Mouse (Mus musculus) thymus, adult 2 months (tissue): Measurements from ENCODE around the gene Man1c1.

Experiments
- CTCF ChIP-seq: fragments of 200-500 bp; IDR thresholded peaks from 2 replicates; pipeline ENCODE4 v1.5.1; 2012; ENCODE audit warnings: mild to moderate bottlenecking, control low read depth, low read length, moderate library complexity, borderline replicate concordance; ENCODE audit not compliant: control insufficient read depth, poor library complexity, insufficient read depth; ENCODE audit errors: extremely low read depth
- POLR2A ChIP-seq: fragments of 200-500 bp; IDR thresholded peaks from 2 replicates; pipeline ENCODE4 v1.6.1; 2012; ENCODE audit warnings: mild to moderate bottlenecking, low read length, control low read depth, moderate library complexity; ENCODE audit not compliant: control insufficient read depth, poor library complexity, insufficient read depth; ENCODE audit errors: extremely low read depth

GRCm38 (mm10) chr4:134519281-134519680, 184.8 kb downstream of the Man1c1 start:
- TF ChIP-seq CTCF (no peak), POLR2A (no peak)
